Mouse (Mus musculus): ENCODE measurements at regions not wholly inside any gene's neighbourhood (a gene's known extent, or its start where the extent isn't known, plus 50 kb on each side); places are given as distances from the start of the nearest gene placed in this dataset.

DNA sequence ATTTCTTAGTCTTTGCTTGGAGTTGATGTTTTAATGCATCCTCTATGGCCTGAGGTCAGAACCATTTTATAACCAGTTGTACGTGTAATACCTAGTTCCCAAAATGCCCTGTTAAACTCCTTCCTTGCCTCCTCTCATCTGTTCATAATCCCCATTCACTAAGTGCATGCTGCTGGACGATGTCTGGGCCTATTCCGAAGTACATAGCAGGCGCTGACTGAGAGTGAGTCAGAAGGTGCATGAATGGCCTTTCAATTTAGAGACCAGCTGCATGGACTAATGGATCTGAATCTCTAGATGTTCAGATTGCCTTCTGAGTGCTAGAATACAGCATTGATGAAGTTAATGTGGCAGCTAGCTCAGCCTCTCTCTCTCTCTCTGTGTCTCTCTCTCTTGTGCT is 66.3 kb upstream of the Igsf9b start:
- no peak for TF ChIP-seq MEF2A (IDR thresholded peaks at IDR 0.05; ENCODE audit: borderline replicate concordance, low read depth, low read length)
- TF ChIP-seq ZC3H11A (IDR thresholded peaks at IDR 0.05; ENCODE audit: low read depth, low read length), result no peak
- TF ChIP-seq POLR2AphosphoS2 (IDR thresholded peaks at IDR 0.05; ENCODE audit: low read depth, low read length), result no peak
- no peak for TF ChIP-seq UBTF (IDR thresholded peaks at IDR 0.05; ENCODE audit: low read depth, low read length)
- no peak for TF ChIP-seq ZKSCAN1 (IDR thresholded peaks at IDR 0.05; ENCODE audit: borderline replicate concordance, low read depth, low read length)
- no peak for TF ChIP-seq USF1 (IDR thresholded peaks at IDR 0.05; ENCODE audit: low read depth, low read length)
- TF ChIP-seq USF2 (conservative IDR thresholded peaks at IDR 0.05; ENCODE audit: low read depth, low read length), result no peak
- TF ChIP-seq E2F4 (IDR thresholded peaks at IDR 0.05; ENCODE audit: insufficient replicate concordance, low read depth, low read length), result no peak
- no peak for TF ChIP-seq JUN (IDR thresholded peaks at IDR 0.05; ENCODE audit: insufficient read depth, low read depth, low read length)
- no peak for TF ChIP-seq ETS1 (conservative IDR thresholded peaks at IDR 0.05; ENCODE audit: low read depth, low read length)
- TF ChIP-seq SMC3 (IDR thresholded peaks at IDR 0.05; ENCODE audit: low read depth, low read length), result no peak
- no peak for TF ChIP-seq JUND (conservative IDR thresholded peaks at IDR 0.05; ENCODE audit: low read depth, low read length)
- no peak for TF ChIP-seq CHD2 (IDR thresholded peaks at IDR 0.05; ENCODE audit: low read length)
- no peak for TF ChIP-seq TCF12 (IDR thresholded peaks at IDR 0.05; ENCODE audit: low read depth, low read length)
- TF ChIP-seq MAX (IDR thresholded peaks at IDR 0.05; ENCODE audit: low read length), result no peak
- no peak for TF ChIP-seq MYC (IDR thresholded peaks at IDR 0.05; ENCODE audit: low read depth, low read length)
- TF ChIP-seq ZMIZ1 (IDR thresholded peaks at IDR 0.05; ENCODE audit: low read depth, low read length), result no peak
- TF ChIP-seq IRF4 (IDR thresholded peaks at IDR 0.05; ENCODE audit: low read depth, low read length), result no peak
- Histone ChIP-seq H3K36me3 (replicated peaks in 1 of 2; ENCODE audit: control insufficient read depth in 1 of 2, insufficient read depth in 1 of 2, low read length in 1 of 2) (no peaks in the 10 kb centered on the region), H3K9ac (ENCODE audit: insufficient read depth, low read depth) (no peak overlapping the region), H3K9me3 (replicated peaks; ENCODE audit: low read length) (peaks cover 6% of the 10 kb centered on the region), H3K4me2 (ENCODE audit: insufficient read depth, low read depth, poor library complexity, severe bottlenecking) (no peak overlapping the region), H3K27me3 (replicated peaks) (no peaks in the 10 kb centered on the region), H3K4me3 (replicated peaks in 1 of 3; ENCODE audit: low read depth in 2 of 3, low read length in 2 of 3, poor library complexity in 1 of 3) (no peak overlapping the region), H3K4me1 (ENCODE audit: control insufficient read depth in 1 of 2, insufficient read depth in 2 of 2) (peaks cover 0 to 21% of the 10 kb centered on the region in 2 experiments; a peak in 2 of 4 replicates), H3K27ac (ENCODE audit: insufficient read depth, low read depth) (no peak overlapping the region), H3K79me2 (replicated peaks; ENCODE audit: control insufficient read depth, extremely low read depth, insufficient read depth, poor library complexity, severe bottlenecking) (no peaks in the 10 kb centered on the region)
- in situ Hi-C loops (cut with MboI; ENCODE audit: low pct_ligation_motif_present, low pct_unique_long_range_greater_than_20kb, low sequenced_read_pairs) (no loop called here), dilution Hi-C loops (cut with MboI; ENCODE audit: extremely low pct_ligation_motif_present, extremely low pct_unique_long_range_greater_than_20kb, low sequenced_read_pairs) (no loop called here)
- no peak for DNase-seq (ENCODE audit: extremely low read depth)

DNA sequence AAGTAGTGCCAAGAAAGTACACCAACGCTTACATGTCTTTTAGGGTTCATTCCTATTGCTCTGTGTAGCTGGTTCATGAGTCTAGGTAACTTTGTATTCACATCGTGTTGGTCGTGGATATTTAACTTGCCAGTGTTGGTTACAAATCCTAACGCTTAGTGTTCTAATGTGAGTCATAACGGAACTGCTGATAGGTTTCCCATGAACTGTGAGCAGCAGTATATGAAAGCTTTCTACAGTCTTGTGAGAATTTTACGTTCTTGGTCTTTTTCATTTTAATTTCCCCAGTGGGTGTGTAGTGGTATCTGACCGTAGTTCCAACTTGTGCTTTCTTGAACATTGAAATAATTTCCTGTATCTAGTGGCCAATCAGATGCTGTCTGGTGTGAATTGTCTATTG is 71.5 kb upstream of the Igsf9b start:
- H3K27ac ChIP-seq (ENCODE audit: insufficient read depth, low read depth), result no peak overlapping the region
- no peak for TF ChIP-seq PAX5 (IDR thresholded peaks at IDR 0.05; ENCODE audit: low read length)
- TF ChIP-seq UBTF (IDR thresholded peaks at IDR 0.05; ENCODE audit: low read depth, low read length), result no peak
- TF ChIP-seq MEF2A (IDR thresholded peaks at IDR 0.05; ENCODE audit: borderline replicate concordance, low read depth, low read length), result no peak
- TF ChIP-seq BHLHE40 (IDR thresholded peaks at IDR 0.05; ENCODE audit: low read depth, low read length), result no peak
- no peak for TF ChIP-seq GABPA (IDR thresholded peaks at IDR 0.05; ENCODE audit: insufficient replicate concordance, low read depth, low read length)
- no peak for TF ChIP-seq USF2 (conservative IDR thresholded peaks at IDR 0.05; ENCODE audit: low read depth, low read length)
- TF ChIP-seq NELFE (IDR thresholded peaks at IDR 0.05; ENCODE audit: low read depth, low read length), result no peak
- no peak for TF ChIP-seq USF1 (IDR thresholded peaks at IDR 0.05; ENCODE audit: low read depth, low read length)
- TF ChIP-seq RAD21 (IDR thresholded peaks at IDR 0.05; ENCODE audit: low read depth, low read length), result no peak
- no peak for TF ChIP-seq ZC3H11A (IDR thresholded peaks at IDR 0.05; ENCODE audit: low read depth, low read length)
- no peak for TF ChIP-seq MAZ (IDR thresholded peaks at IDR 0.05; ENCODE audit: low read depth, low read length)
- TF ChIP-seq IRF4 (IDR thresholded peaks at IDR 0.05; ENCODE audit: low read depth, low read length), result peak; percentile 76
- no peak for TF ChIP-seq MXI1 (IDR thresholded peaks at IDR 0.05; ENCODE audit: low read depth, low read length)
- no peak for TF ChIP-seq MYC (IDR thresholded peaks at IDR 0.05; ENCODE audit: low read depth, low read length)
- TF ChIP-seq TCF12 (IDR thresholded peaks at IDR 0.05; ENCODE audit: low read depth, low read length), result no peak
- no peak for TF ChIP-seq MAX (IDR thresholded peaks at IDR 0.05; ENCODE audit: low read length)
- TF ChIP-seq EP300 (IDR thresholded peaks at IDR 0.05; ENCODE audit: low read length), result peak; percentile 69
- TF ChIP-seq MAFK (IDR thresholded peaks at IDR 0.05; ENCODE audit: insufficient replicate concordance, low read length), result no peak
- no peak for TF ChIP-seq POLR2A (IDR thresholded peaks at IDR 0.05; ENCODE audit: low read depth, low read length)
- TF ChIP-seq JUN (IDR thresholded peaks at IDR 0.05; ENCODE audit: insufficient read depth, low read depth, low read length), result peak; percentile 54
- TF ChIP-seq CHD1 (IDR thresholded peaks at IDR 0.05; ENCODE audit: low read depth, low read length), result no peak
- no peak for TF ChIP-seq ELF1 (IDR thresholded peaks at IDR 0.05; ENCODE audit: low read depth, low read length)
- no peak for TF ChIP-seq ZNF384 (IDR thresholded peaks at IDR 0.05; ENCODE audit: low read depth, low read length)
- no peak for TF ChIP-seq E2F4 (IDR thresholded peaks at IDR 0.05; ENCODE audit: insufficient replicate concordance, low read depth, low read length)
- TF ChIP-seq SIN3A (IDR thresholded peaks at IDR 0.05; ENCODE audit: low read length), result no peak

More for the DNA sequence above, 71.5 kb upstream of the Igsf9b start:
- in situ Hi-C loops (cut with MboI; ENCODE audit: low pct_ligation_motif_present, low pct_unique_long_range_greater_than_20kb, low sequenced_read_pairs), result no loop called here
- Histone ChIP-seq H3K9me3 (replicated peaks; ENCODE audit: low read length) (peaks cover 6% of the 10 kb centered on the region), H3K4me1 (ENCODE audit: control insufficient read depth in 1 of 2, insufficient read depth in 2 of 2) (peaks cover 5 to 26% of the 10 kb centered on the region in 2 experiments), H3K9ac (ENCODE audit: insufficient read depth, low read depth) (no peak overlapping the region), H3K36me3 (replicated peaks in 1 of 2; ENCODE audit: control insufficient read depth in 1 of 2, insufficient read depth in 1 of 2, low read length in 1 of 2) (no peaks in the 10 kb centered on the region), H3K4me3 (replicated peaks in 1 of 3; ENCODE audit: low read depth in 2 of 3, low read length in 2 of 3, poor library complexity in 1 of 3) (no peak overlapping the region), H3K27me3 (replicated peaks) (no peaks in the 10 kb centered on the region), H3K79me2 (replicated peaks; ENCODE audit: control insufficient read depth, extremely low read depth, insufficient read depth, poor library complexity, severe bottlenecking) (no peaks in the 10 kb centered on the region), H3K4me2 (ENCODE audit: insufficient read depth, low read depth, poor library complexity, severe bottlenecking) (no peak overlapping the region)
- dilution Hi-C loops (cut with MboI; ENCODE audit: extremely low pct_ligation_motif_present, extremely low pct_unique_long_range_greater_than_20kb, low sequenced_read_pairs), result no loop called here
- DNase-seq (ENCODE audit: extremely low read depth), result no peak
